Mouse (Mus musculus): ENCODE data around the gene Cacna1a.

DNA sequence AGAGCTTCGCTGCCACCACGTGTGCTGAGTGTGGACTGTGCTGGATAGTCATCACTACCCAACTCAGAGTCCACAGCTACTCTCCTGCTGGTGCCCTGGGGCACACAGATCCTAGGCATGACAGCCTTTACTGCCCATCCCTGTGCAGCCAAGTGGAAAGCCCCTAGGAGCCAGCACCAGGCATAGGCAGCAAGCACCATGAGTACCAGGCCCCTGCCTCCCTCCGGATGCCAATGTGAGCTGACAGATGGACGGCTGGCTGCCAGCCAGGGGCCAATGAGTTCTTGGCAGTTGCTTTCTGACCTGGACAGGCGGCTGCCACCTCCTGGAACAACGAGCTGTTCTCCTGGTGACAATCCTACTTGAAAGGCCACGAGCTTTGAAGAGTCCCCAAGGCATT is 97.6 kb downstream of the Cacna1a start:
- TF ChIP-seq CTCF (IDR thresholded peaks at IDR 0.05; ENCODE audit: borderline replicate concordance, extremely low read depth, insufficient read depth, insufficient read length): no peak
- TF ChIP-seq POLR2A (IDR thresholded peaks at IDR 0.05; ENCODE audit: borderline replicate concordance, extremely low read depth, insufficient read depth, insufficient read length, poor library complexity, severe bottlenecking): no peak
